ENCODE assay signal across 8 mouse cellular contexts in the genomic region with DNA sequence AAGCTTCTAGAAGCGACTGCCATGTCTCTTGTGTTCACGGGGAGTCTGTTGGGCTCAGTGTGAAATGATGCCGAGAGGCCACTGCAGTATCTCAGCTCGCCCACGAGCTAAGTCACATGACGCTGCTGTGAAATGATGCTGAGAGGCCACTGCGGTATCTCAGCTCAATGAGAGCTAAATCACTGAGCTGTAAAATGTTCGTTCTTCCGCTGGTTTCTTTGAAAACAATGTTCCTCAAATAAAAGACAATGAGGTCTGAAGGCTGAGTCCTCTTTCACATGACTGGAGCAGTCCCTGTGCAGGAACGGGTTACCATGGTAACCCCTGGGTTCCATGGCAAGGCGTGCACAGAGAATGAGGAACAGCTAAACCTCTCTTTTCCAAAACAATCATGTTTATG. TPM values are rescaled to one million over a fixed set of nuclear protein-coding genes. Genes with fewer than 3 reads are reported as not detected.
DNase-seq lines count a peak whose midpoint lies in the region; ATAC-seq lines count a peak whose summit lies in the region.

No protein-coding gene starts in this region.

- H3K4me3 ChIP-seq in kidney, embryonic 16.5 days (ENCODE audit: low read length), result no peak overlapping the region

- intact Hi-C loops in left cerebral cortex, postnatal 14 days (cut with DNase I), result no loop called here
- intact Hi-C loops in heart, postnatal 25 days (cut with DNase I), result no loop called here

- peak overlapping the region; percentile 14; the same call in 1 of the 2 replicates for H3K4me2 ChIP-seq in kidney, embryonic 16.5 days (replicated peaks; ENCODE audit: low read depth, low read length)

- no peaks in the 10 kb centered on the region for H3K9me3 ChIP-seq in kidney, embryonic 16.5 days (ENCODE audit: low read length)

- H3K9ac ChIP-seq in kidney, embryonic 16.5 days (replicated peaks; ENCODE audit: low read length), result no peak overlapping the region

- H3K4me1 ChIP-seq in kidney, embryonic 16.5 days (ENCODE audit: insufficient read depth, low read length), result no peaks in the 10 kb centered on the region

- WGBS in kidney, embryonic 16.5 days, result 37% methylated on average over 11 of the region's 11 CpGs

- no peaks in the 10 kb centered on the region for H3K36me3 ChIP-seq in kidney, embryonic 16.5 days (ENCODE audit: insufficient read depth, low read length)

- no peak overlapping the region for H3K27ac ChIP-seq in kidney, embryonic 16.5 days (ENCODE audit: low read length)

- no peak for ATAC-seq in kidney, embryonic 16.5 days (ENCODE audit: low FRiP score, low TSS enrichment)

- 0 out of 2 replicates have a peak, but pooled peaks cover 2% of the 10 kb centered on the region for H3K27me3 ChIP-seq in kidney, embryonic 16.5 days (ENCODE audit: insufficient read depth, low read length)

- DNase-seq in kidney, postnatal 36 days, result no peak
- peak; percentile 46 to 72 for DNase-seq in frontal cortex, adult 2 months (ENCODE audit: extremely low spot score in 1 of 2, low spot score in 1 of 2)
- DNase-seq in left cerebral cortex, postnatal 14 days (ENCODE audit: low spot score in 2 of 2), result peak; percentile 58 to 84
- peak; percentile 54 for DNase-seq in right cerebral cortex, postnatal 25 days
- DNase-seq in lung, postnatal 25 days (ENCODE audit: low spot score), result no peak
- DNase-seq in heart, postnatal 25 days (ENCODE audit: low spot score), result no peak
- no peak for DNase-seq in heart, adult 18-20 months

RNA-seq across cellular contexts. Expression of a gene that starts 11.5 kb away (rescaled TPM):
- polyA plus RNA-seq in kidney, embryonic 16.5 days (2015; fragmentation: Nextera tagmentation; extraction: Ambion mirVana), result 1.1 and 1.4 TPM in 2 replicates
- 64.9 and 66.8 TPM in 2 replicates for polyA plus RNA-seq in frontal cortex, adult 2 months (2012; rRNA removed)
- total RNA-seq in left cerebral cortex, postnatal 14 days (2021), result 100 to 1,000 TPM; 127 to 129 TPM
- total RNA-seq in heart, postnatal 25 days (2021), result 1 to 10 TPM; 3.4 to 4.2 TPM
- total RNA-seq in heart, adult 18-20 months (2021), result 1 to 10 TPM; 3.9 to 4.2 TPM

RNA-seq across cellular contexts. Expression of a gene that starts 50.0 kb away (rescaled TPM):
- polyA plus RNA-seq in kidney, embryonic 16.5 days (2015; fragmentation: Nextera tagmentation; extraction: Ambion mirVana), result 3.8 and 4.9 TPM in 2 replicates
- polyA plus RNA-seq in frontal cortex, adult 2 months (2012; rRNA removed), result 31.7 and 34.8 TPM in 2 replicates
- total RNA-seq in left cerebral cortex, postnatal 14 days (2021), result 10 to 100 TPM; 57.0 to 58.3 TPM
- under 1 TPM; 0.29 to 0.34 TPM for total RNA-seq in heart, postnatal 25 days (2021)
- 1 to 10 TPM in 1 of 2 experiments, under 1 TPM in 1; 0.42 to 1.1 TPM for total RNA-seq in heart, adult 18-20 months (2021)

Comparison
In these comparisons a context has a peak if more than half of its experiments do, and no peak if none do; other contexts are left out.
1. DNase-seq: peak in frontal cortex, adult 2 months (2 of 2), left cerebral cortex, postnatal 14 days (2 of 2) and right cerebral cortex, postnatal 25 days (single experiment); none in kidney, postnatal 36 days (0 of 2), lung, postnatal 25 days (single experiment), heart, postnatal 25 days (single experiment) and heart, adult 18-20 months (0 of 2).
2. RNA of a gene that starts 11.5 kb away (total RNA-seq): 127 to 129 TPM in left cerebral cortex, postnatal 14 days; 3.4 to 4.2 TPM in heart, postnatal 25 days and 3.9 to 4.2 TPM in heart, adult 18-20 months; every median in the first group is over 10 times any median in the second.
3. RNA of a gene that starts 50.0 kb away (total RNA-seq): 57.0 to 58.3 TPM in left cerebral cortex, postnatal 14 days; 0.42 to 1.1 TPM in heart, adult 18-20 months and 0.29 to 0.34 TPM in heart, postnatal 25 days; every median in the first group is over 10 times any median in the second.